Mouse (Mus musculus) hindbrain, embryonic 13.5 days (tissue): ENCODE data around the gene Btbd19. TPM values are rescaled to one million over a fixed set of nuclear protein-coding genes. Genes with fewer than 3 reads are reported as not detected.

Source experiments
- ATAC-seq: fragments of 200-750 bp; cut with Nextera tagmentation; 2 replicates; pipeline ENCODE4 v1.8.0; 2017; ENCODE audit warnings: moderate TSS enrichment; ENCODE audit not compliant: low FRiP score
- H3K27ac ChIP-seq: fragments of 300-500 bp; sonication (generic); 2 replicates; pipeline ENCODE4 v1.5.1; 2015; ENCODE audit warnings: inconsistent platforms, mild to moderate bottlenecking, moderate library complexity
- H3K27me3 ChIP-seq: fragments of 300-500 bp; sonication (generic); 2 replicates; pipeline ENCODE4 v1.6.1; 2015; ENCODE audit warnings: mild to moderate bottlenecking, inconsistent platforms
- H3K36me3 ChIP-seq: fragments of 300-500 bp; sonication (generic); 2 replicates; pipeline ENCODE4 v1.6.1; 2015; ENCODE audit warnings: mild to moderate bottlenecking, inconsistent platforms
- H3K4me1 ChIP-seq: fragments of 300-500 bp; sonication (generic); replicated peaks from 2 replicates; pipeline ENCODE4 v1.6.1; 2015; ENCODE audit warnings: inconsistent platforms
- H3K4me2 ChIP-seq: fragments of 300-500 bp; sonication (generic); 2 replicates; pipeline ENCODE4 v1.6.1; 2015; ENCODE audit warnings: inconsistent platforms, mild to moderate bottlenecking, moderate library complexity
- H3K4me3 ChIP-seq: fragments of 300-500 bp; sonication (generic); 2 replicates; pipeline ENCODE4 v1.5.1; 2015; ENCODE audit warnings: mild to moderate bottlenecking, inconsistent platforms
- H3K9ac ChIP-seq: fragments of 300-500 bp; sonication (generic); 2 replicates; pipeline ENCODE4 v1.6.1; 2015; ENCODE audit warnings: mild to moderate bottlenecking, inconsistent platforms
- H3K9me3 ChIP-seq: fragments of 300-500 bp; sonication (generic); 2 replicates; pipeline ENCODE4 v1.6.1; 2016; ENCODE audit warnings: inconsistent platforms
- WGBS: fragments of 180-500 bp; shearing (Covaris S2); methylation state at CpG from one replicate; pipeline ENCODE4 v1.1.7; 2015; 5-methylcytosine and 5-hydroxymethylcytosine counted together
- microRNA-seq: library from miRNA; unstranded; fragments of <30 nt; microRNA quantifications from one replicate; pipeline ENCODE4, GENCODE M21; 2016
- polyA plus RNA-seq: library from polyadenylated mRNA; unstranded; fragments of >200 nt; fragmentation: Nextera tagmentation; extraction: Ambion mirVana; gene quantifications from 2 replicates; pipeline ENCODE4 v1.2.1, GENCODE M21; 2015

Gene Btbd19
- polyA plus RNA-seq, 1 experiment from 2014 or later, result 4.2 TPM

GRCm38 (mm10) chr4:117087948-117088640 lies 37.4 kb downstream of the Btbd19 start:
- no peak overlapping the region for H3K9ac ChIP-seq
- no peak for ATAC-seq
- H3K9me3 ChIP-seq, result no peaks in the 10 kb centered on the region
- no peaks in the 10 kb centered on the region for H3K4me1 ChIP-seq
- no peak overlapping the region for H3K4me3 ChIP-seq
- no peaks in the 10 kb centered on the region for H3K27me3 ChIP-seq
- no peak overlapping the region for H3K4me2 ChIP-seq
- peaks cover 28% of the 10 kb centered on the region for H3K36me3 ChIP-seq
- no peak overlapping the region for H3K27ac ChIP-seq
- 79% methylated on average over 7 of the region's 7 CpGs for WGBS

GRCm38 (mm10) chr4:117071183-117071582 lies 54.3 kb downstream of the Btbd19 start:
- H3K9me3 ChIP-seq, result no peaks in the 10 kb centered on the region
- H3K4me1 ChIP-seq, result no peaks in the 10 kb centered on the region
- H3K27me3 ChIP-seq, result no peaks in the 10 kb centered on the region
- no peak overlapping the region for H3K4me2 ChIP-seq
- H3K27ac ChIP-seq, result no peak overlapping the region
- no peak overlapping the region for H3K4me3 ChIP-seq
- no peak for ATAC-seq
- WGBS, result 96% methylated on average over 5 of the region's 5 CpGs
- H3K9ac ChIP-seq, result no peak overlapping the region
- peaks cover 93% of the 10 kb centered on the region for H3K36me3 ChIP-seq

DNA sequence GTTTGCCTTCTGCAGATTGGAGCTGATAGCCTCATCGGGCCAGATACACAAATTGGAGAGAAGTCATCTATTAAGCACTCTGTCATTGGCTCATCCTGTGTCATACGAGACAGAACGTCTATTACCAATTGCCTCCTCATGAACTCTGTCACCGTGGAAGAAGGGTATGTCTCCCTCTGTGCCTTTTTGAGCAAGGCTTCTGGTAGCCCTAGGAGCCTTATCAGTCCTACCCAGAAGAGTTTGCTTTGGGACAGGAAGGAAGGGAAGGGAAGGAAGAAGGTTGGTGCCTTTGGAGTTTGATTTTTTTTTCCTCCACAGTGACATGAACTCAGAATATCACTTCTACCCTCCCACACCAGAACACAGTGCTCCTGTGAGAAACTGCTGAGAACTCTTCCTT lies 54.9 kb downstream of the Btbd19 start:
- Histone ChIP-seq H3K27ac (no peak overlapping the region), H3K27me3 (no peaks in the 10 kb centered on the region), H3K9me3 (no peaks in the 10 kb centered on the region), H3K4me2 (no peak overlapping the region), H3K4me3 (no peak overlapping the region), H3K9ac (no peak overlapping the region), H3K4me1 (no peaks in the 10 kb centered on the region), H3K36me3 (peaks cover 91% of the 10 kb centered on the region)
- ATAC-seq, result no peak
- 90% methylated on average over 4 of the region's 4 CpGs for whole genome bisulfite sequencing

- Histone ChIP-seq H3K4me3 (no peak overlapping the region), H3K9ac (no peak overlapping the region), H3K9me3 (no peaks in the 10 kb centered on the region), H3K36me3 (peaks cover 89% of the 10 kb centered on the region), H3K4me2 (no peak overlapping the region), H3K27me3 (no peaks in the 10 kb centered on the region), H3K4me1 (no peaks in the 10 kb centered on the region), H3K27ac (no peak overlapping the region)
- no peak for ATAC-seq
- 92% methylated on average over 1 of the region's 1 CpGs for WGBS
These were observed 55.9 kb downstream of the Btbd19 start for GRCm38 (mm10) chr4:117069647-117070046.

Small RNA genes within 50 kb of the gene (microRNA-seq; reads per million reads assigned to microRNA genes)
- gene Gm22398, result not detected

Other genes with a start within 250 kb of the Btbd19 start
- 8.5 and 8.9 TPM in 2 replicates for gene Zswim5, start 248.3 kb downstream of the Btbd19 start, polyA plus RNA-seq
- gene Urod, start 131.3 kb downstream of the Btbd19 start, polyA plus RNA-seq, result 69.7 and 70.2 TPM in 2 replicates
- 19.5 and 21.5 TPM in 2 replicates for gene Hectd3, start 130.4 kb downstream of the Btbd19 start, polyA plus RNA-seq
- gene Eif2b3, start 106.3 kb downstream of the Btbd19 start, polyA plus RNA-seq, result 46.3 and 47.4 TPM in 2 replicates
- gene Ptch2, start 29.6 kb downstream of the Btbd19 start, polyA plus RNA-seq, result 6.8 and 7.9 TPM in 2 replicates
- gene Tctex1d4, start 1.1 kb upstream of the Btbd19 start, polyA plus RNA-seq, result 0.86 TPM in 1 of 2 replicates, not detected in the other
- 16.2 and 16.6 TPM in 2 replicates for gene Plk3, start 8.2 kb upstream of the Btbd19 start, polyA plus RNA-seq
- gene Rps8, start 30.5 kb upstream of the Btbd19 start, polyA plus RNA-seq, result 576 and 608 TPM in 2 replicates
- 14.6 and 16.5 TPM in 2 replicates for gene Kif2c, start 56.9 kb upstream of the Btbd19 start, polyA plus RNA-seq
- gene Tmem53, start 126.2 kb upstream of the Btbd19 start, polyA plus RNA-seq, result 8.5 and 10.9 TPM in 2 replicates
- gene Armh1, start 126.4 kb upstream of the Btbd19 start, polyA plus RNA-seq, result 0.97 and 1.1 TPM in 2 replicates